Mouse (Mus musculus) adrenal gland, adult (tissue): ENCODE measurements around the gene Dner.

Source experiments
- DNase-seq, 2 experiments: peaks; one replicate each; pipeline ENCODE4 v3.0.0; 2022 to 2023; ENCODE audit warnings: low spot score in 1 of 2; ENCODE audit not compliant: inconsistent age in 2 of 2

Dner gene

DNA sequence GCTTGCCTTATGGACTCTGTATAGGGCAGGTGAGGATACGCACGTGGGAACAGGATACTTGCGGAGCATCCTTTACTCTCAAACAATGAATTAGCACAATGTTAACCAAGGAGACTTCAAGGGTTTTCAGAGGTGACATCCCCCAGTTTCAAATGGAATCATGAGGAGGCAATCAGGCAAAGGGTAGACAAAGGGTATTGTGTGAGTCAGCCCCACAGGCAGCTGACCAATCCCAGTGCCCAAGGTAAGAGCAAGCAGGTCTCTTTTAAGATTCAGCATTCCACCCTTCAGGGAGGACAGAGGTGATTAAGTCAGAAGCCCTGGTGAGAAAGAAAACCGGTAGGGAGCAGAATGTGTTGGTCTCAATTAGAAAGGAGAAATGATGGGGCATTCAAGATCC, 55.6 kb downstream of the Dner start:
- DNase-seq = no peak

DNA sequence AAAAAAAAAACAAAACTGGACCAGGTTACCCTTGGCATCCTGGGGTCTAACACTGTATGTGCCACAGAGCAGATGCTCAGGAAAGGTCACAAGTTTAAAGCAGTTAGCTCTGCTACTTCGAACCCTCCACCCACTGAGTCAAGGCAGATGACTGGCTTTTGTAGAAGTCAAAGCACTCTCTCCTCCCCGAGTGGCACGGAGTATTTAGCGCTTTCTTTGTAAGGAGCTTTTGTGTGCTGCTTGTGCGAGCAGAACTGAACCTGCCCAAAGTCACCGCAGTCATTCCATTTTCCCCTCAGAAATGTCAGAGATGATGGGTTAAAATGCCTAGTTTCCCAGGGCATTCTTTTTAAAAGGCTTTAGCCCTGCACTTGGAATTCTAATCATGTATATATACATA, 59.1 kb downstream of the Dner start:
- no peak for DNase-seq

DNA sequence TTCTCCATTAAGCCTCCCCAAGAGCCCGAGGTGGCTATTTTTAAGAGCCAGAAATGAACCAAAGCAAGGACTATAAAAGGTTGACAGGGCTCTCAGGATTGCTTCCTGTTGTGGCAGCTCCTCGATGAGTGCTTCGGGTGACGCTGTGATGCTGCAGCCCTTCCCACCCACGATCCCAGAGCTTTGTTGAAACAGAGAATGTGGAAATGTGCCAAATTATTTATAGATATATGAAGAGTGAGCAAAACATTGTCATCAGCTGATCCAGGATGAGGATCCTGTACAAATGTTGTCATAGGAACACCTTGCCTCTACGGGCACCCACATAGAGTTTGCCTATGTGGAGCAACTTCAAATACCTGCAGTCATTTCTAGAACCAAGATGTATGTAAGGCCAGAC, 67.8 kb downstream of the Dner start:
- DNase-seq = no peak

DNA sequence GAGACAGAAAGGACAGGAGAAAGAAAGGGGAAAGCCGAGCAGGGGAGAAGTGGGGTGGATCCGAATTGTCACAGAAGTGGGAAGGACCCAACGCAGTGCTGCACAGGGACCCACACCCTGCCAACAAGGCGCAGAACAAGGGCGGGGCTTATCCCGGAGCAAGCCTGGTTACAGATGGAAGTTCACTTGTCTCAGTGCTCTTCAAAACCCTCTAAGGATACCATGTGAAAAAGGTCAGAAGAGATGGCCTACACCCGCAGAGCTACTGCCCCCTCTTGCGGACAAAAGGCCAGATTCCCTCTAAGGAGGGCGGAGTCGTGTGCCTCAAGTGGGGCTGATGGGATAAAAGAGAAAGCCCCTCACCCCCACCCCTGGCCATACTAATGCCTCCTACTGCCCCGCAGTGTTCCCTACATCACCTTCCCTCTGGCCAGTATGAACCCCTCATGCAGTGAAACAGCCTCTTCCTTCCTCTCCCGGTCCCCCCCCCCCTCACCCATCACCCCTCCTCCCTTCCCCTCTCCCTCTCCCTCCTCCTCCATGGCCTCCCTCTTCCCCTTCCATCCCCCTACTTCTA, 73.0 kb downstream of the Dner start:
- no peak for DNase-seq

DNA sequence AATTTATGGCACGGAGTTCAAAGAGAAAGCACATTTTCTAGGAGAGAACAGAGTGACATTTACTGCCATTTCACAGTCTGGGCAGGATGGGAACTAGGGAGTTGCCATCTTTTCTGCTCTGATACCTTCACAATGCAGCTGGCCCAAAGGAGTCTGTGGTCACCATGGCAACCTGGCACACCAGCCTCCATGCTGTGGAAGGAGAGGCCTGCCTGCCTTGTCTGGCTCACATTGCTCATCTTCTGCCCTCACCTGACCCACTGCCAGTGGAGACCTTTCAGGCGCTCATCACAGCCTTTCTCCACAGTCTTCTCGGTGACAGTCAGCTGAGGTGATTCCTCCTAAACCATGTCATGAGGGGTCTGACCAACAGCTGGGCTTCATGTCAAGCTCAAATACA, 74.7 kb downstream of the Dner start:
- DNase-seq = peak; percentile 22 to 51

DNA sequence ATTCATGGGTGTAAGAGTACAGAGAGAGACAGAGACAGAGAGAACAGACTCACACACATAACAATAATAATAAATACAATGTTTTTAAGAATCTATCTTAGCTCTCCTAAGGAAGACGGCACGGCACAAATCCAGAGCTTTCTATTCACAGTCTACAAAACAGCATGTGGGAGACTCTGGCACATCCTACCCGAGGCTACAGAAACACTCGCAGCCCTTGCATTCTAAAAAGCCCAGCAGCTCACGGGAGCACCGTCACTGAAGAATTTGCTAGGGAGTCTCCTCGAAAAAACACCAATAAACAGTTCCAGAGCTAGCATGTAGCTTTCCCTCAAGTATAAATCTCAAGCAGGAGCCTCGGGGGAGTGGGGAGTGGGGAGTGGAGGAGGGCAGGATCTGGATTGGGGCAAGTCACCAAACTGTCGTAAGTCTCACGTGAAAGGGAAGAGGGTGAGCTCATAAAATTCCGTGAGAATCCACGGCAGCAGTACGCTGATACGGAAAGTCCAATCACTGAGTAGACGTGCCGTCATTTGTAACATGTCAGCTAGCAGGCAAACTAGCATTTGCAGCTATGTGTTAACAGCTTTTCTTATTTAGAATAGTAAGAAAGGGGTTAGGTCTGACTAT, 76.8 kb downstream of the Dner start:
- peak in 1 of 2 experiments; percentile 26 for DNase-seq

DNA sequence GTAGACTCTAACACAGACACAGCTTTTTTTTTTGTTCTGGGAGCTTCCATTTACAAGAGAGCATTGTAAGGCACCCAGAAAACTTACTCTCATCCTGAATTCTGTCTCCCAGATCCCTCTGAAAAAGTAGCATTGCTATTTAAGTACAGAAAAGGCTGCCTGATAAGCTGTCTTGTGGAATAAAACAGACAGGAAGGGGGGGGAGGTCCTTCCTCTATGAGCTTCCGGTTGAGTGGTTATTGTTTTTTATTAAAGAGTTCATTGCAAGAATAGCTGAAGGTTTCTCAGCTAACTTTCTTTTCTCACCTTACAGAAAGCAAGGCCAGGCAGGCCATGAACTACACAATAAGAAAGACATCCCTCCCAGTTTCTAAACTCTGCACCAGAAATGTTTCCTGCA, 77.9 kb downstream of the Dner start:
- peak in 1 of 2 experiments; percentile 76 for DNase-seq

DNA sequence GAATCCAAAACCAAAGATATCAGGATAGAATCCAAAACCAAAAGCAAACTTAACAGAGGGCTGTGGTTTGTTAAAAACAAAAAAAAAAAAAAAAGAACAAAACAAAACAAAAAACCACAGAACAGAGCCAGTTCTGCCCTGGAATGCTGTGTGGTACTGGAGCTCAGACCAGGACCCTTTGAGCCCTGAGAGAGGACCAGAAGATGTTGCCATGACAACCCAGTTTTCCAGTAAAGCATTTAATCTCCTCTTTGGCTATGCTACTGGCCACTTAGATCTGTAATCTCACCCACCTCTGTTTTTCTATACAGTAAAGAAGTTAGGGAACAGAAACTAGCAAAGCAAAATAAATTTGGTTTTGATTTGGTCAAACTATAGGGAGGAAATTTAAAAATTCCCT, 79.9 kb downstream of the Dner start:
- DNase-seq = no peak

DNA sequence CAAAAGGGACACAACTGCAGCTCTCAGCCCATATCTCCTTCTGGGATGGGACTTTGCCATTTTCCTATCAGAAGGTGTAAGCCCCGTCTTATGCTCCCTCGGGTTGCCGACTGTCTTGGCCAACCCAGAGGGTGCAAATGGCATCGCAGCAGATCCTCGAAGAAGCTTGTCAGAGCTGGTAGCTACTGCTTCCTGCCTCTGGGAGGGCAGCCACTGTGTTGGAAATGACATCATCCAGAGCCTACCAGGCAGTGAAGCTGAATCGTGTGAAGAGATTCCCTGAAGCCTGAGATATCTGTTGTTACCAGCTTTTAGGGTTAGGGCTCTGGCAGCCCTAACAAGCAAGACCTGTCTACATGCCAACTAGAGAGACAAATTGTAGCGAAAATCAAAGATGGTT, 81.4 kb downstream of the Dner start:
- no peak for DNase-seq

DNA sequence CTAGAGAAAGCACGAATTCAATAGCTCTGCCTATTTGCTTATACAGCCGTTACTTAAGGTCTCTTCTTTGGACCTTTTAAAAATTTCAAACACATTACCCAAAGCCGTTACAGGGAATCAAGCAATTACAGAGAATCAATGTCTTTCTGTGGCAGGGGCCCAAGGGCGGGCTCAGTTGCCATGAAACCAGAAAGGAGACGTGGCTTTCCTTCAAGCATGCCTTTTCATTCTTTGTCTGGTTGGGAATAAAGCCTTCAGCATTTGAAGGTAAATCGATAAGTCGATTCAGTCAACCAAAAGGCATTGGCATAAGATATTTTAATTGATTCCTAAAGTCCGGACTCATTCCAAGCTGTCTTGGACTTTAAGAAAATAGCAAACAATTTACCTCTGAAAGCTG, 82.9 kb downstream of the Dner start:
- no peak for DNase-seq

DNA sequence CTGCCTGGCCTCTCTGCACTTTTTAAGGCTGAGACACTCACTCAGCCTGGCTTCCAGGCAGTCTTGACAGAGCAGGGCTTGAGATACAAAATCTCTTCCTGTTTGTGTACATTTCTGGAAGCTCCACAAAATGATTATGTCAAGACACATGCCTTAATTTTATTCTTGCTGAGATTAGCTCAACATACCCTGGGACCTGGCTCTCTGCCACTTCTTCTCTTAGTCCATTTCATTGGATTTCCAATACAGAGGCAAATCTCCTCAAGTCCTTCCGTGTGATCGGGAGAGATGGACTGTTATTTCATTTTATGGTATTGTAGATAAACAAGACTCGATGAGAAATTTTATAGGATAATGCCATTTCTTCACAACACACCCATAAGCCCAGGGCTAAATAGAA, 84.7 kb downstream of the Dner start:
- no peak for DNase-seq

DNA sequence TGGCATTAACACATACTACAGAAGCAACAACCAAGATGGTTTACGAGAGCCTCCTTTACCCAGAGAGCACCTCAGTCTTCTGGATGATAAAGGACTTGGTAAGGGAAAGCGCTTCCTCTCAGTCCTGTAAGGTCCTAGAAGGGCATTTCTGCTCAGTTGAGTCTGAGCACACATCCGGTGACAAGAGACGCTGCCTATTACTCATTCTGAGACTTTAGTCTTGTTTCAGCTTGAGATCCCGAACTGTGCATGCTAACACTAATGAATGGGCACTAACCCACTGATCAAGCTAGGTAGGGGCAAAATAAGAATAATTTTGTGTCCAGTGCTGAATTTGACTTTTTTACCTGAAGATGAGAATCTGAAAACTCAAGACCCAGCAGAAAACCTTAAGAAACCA, 97.0 kb downstream of the Dner start:
- no peak for DNase-seq

DNA sequence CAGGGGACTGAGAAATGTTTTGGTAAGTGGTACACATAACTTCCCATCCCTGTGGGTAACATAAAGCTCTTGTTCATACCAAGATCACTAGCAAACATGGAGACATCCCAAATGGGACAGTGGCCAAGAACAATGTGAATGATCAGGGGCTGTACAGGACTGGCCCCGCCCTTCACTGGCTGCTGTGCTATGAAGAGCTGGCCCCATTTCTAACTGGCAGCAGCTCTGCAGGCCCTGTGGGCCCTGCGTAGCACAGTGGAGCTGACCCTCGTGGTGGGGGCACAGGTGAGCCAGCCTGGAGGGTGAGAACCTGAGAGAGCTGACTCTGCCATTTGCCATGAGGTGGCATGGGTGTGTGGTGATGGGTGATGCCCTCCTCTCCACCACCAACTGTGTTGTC, 100.0 kb downstream of the Dner start:
- DNase-seq = no peak

DNA sequence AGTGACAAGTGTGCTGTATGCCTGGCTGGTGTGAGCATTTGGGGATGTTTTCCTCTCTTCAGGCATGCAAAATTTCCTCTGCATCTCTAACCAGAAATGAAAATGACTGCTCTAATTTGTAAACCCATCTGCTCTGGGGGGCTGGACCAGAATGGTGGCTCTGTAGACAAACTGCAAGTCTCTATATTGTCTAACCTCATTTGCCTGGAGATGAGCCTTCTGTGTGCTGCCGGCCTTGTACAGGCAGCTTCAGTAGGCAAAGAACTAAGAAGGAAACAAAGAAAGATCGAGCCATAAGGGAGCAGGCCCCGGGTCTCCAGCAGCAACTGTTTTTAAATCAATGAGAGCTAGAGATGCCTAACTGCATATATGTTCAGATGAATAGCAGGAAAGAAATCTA, 103.6 kb downstream of the Dner start:
- no peak for DNase-seq

DNA sequence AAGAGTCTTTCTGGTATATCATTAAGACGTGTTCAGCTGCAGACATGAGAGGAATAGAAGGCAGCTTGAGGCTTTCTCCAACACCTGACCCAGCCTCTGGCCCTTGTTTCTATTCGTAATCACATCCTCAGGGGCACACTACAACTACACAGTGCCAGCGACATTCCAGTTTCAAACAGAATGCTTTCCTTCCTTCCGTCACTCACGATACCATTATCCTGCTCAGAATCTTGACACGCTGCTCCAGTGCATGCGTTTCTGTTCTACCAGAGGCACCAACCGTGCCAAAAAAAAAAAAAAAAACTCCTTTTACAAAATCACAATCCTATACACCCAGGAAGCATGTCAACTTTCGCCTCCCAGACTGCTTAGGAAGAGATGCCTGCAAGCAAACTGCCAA, 105.5 kb downstream of the Dner start:
- no peak for DNase-seq

DNA sequence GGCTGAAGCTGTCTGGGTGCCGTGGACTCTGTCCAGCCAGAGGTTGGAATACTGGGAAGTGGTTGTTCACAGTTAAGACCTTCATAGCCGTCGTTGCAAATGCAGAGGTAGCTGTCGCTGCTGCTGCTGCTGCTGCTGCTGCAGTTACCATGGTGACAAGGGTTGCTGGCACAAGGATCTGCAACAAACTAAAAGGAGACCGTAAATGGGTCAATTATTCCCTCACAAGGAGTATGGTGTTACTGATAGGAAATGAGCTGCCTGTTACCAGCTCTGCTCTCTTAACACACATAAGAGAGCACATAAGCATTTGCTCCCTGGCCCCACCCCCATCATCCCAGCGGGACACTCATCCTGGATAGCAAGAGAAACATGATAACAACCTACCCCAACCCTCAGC, 110.6 kb downstream of the Dner start:
- no peak for DNase-seq

DNA sequence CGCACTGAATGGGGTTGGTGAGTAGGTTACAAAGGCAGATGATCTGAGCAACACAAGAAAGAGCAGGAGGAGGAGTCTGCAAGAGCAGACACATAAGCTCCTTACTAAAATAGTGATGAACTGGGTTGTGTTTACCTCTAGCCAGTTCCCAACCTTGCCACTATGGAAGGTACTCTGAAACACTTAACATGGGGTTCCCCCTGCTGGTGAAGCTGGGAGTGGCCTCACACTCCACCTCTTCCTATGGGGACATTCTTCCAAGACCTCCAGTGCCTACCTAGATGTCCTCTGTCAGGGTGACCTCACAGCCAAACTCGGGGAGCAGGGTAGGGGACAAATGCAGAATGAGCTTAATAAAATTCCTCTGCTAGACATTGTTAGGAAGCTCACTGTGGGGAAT, 114.2 kb downstream of the Dner start:
- DNase-seq = peak; percentile 64 to 90

DNA sequence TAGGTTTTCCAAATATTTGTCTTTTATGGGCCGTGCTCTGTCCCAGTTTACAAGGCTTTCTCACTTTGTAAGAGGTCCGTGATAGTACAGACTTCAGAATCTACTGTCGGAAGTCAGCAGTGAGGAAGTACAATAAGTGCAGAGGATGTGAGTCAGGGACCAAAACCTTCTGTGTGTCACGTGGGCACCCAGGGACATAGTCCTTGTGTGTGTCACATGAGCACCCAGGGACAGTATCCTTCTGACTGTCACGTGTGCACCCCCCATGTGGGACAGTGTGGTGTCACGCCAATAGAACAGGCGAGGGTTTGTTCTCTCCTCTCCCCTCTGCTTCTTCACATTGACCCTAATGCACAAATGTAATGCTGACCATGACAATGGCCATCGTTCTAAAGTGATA, 134.2 kb downstream of the Dner start:
- DNase-seq = no peak

DNA sequence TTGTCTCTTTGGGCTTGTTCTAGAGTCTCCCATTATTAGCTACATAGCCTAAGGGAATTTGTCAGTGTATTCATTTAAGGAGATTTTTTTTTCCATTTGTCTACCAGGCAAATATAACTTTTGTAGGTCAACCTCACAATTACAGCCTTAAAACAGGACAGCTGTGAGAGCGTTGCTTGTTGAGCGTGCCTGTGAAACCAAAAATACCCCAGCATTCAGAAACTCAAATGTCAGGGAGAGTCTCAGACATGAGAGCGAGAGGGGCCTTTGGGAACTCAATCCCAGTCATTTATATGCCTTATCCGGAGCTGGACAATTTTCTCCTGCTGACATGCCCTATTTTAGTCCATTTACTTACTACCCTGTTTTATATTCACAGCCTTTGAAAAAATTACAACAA, 134.6 kb downstream of the Dner start:
- DNase-seq = no peak

DNA sequence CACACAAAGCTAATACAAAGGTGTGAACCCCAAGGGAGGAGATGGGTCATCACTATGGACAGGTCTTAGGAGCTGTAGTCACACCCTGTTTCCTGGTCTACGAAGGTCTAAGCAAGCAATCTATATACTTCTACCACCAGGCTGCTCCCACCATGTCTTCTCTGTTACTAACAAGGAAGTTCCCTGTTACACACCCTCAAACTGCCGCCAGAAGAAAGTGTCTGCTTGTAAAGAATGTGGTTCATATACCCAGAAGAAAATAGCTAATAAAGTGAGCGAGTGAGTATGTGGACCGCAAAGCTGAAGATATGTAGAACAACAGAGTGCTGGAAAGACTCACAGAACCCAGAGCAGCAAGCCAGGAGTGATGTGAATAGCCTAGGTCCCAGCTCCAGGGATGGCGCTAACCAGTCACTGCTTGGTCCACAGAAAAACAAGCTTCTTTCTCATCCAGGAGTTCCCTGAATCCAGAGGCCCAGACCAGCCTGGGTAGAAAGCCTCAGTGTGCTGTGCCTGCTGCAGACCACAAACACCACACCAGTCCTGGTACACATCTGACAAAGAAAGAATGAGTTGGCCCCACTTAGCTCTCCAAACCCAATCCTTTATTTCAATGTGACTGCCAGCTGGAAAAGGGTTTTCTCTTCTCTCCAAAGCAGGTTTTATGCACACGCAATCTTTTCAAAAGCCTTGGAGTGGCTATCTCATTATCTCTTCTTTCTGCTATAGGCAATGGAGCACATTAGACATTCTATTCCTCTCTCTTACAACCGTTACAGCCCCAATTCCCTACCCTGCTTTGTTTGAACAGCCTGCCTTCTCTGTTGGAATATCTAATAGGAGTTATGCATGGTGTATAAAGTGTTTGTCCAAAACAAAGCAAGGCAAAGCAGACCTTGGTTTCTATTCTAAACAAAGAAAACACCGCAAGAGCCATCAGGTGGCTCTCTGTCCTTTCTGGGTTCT, 139.2 kb downstream of the Dner start:
- DNase-seq = no peak

DNA sequence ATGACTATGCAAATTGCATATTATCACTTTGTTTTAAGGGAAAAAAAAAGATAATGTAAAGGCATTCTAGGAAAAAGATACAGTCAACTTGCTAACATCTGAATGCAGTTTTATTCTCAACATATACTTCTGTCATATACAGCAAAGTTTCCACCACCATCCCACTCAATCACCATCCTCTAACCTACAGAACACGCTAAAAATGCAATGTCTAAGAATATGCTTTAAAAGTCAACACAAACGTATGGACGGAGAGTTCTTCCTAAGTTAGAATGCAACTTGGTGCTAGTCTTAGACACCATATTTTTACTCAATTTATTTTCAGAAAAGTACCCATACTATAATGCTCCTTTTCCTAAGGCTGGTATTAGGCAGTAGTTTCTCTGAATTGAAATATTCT, 144.0 kb downstream of the Dner start:
- DNase-seq = no peak

DNA sequence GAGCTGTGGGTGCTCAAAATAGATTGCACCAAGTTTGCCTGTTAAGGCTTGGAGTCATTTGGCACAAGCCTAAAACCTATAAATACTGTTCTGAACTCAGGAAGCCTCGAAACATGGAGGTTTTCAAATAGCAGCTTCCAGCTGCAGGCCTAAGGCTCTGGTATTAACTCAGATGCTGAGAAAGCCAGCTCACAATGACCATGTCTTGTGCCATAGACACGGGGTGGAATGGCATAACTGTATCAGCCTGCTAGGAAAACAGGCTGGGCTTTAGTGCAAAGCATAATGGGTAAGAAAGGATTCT, 146.0 kb downstream of the Dner start:
- no peak for DNase-seq
